Mouse (Mus musculus) kidney, postnatal 25 days (tissue): ENCODE measurements around the gene Vmn2r6.
"Not testable (repeated sequence)": the region's sequence is repeated elsewhere in the genome, so short reads cannot be mapped to it uniquely, and the experiment has no call there.

Experiments
- DNase-seq, 2 experiments: peaks; one replicate each; pipeline ENCODE4 v3.0.0; 2021; ENCODE audit warnings: mixed read lengths in 2 of 2

Vmn2r6 gene

GRCm38 (mm10) chr3:64565730-64566129 is at the start of gene Vmn2r6:
Gene Vmn2r6 (minus strand): TSS chr3:64565830.
- DNase-seq: not testable (repeated sequence)

DNA sequence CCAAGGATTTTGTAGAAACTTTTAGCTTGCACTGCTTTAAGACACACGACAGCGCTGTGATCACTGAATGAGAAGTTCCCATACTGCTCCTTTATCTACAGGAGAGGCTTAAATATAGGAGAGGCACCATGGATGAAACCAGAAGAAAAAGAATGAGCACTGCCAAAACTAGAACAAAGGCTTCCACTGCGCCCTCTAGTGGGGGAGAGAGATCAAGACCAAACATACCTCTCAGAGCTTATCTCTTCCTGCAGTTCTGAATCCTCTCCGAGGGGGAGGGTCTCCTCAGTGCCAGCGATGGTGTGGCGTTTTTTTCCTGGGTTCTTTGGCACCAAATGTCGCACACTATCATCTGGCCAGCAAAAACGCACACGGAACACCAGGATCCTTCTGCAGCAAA is 22.0 kb upstream of the Vmn2r6 start:
- peak; percentile 36 to 41 for DNase-seq

- not testable (repeated sequence) for DNase-seq
Observed at GRCm38 (mm10) chr3:64568793-64569192, 3.2 kb upstream of the Vmn2r6 start.

GRCm38 (mm10) chr3:64523585-64523984 is 42.0 kb downstream of the Vmn2r6 start:
- DNase-seq: not testable (repeated sequence)

- DNase-seq: not testable (repeated sequence)
Observed at GRCm38 (mm10) chr3:64509742-64510141, 55.9 kb downstream of the Vmn2r6 start, which contains the start of gene Vmn2r5. Gene Vmn2r5 (minus strand): TSS chr3:64509842.
